Mouse (Mus musculus): ENCODE results near the gene Arhgef19.
A peak's percentile ranks its signal among the peaks of the same experiment; 100 is the strongest.

Gene Arhgef19

GRCm38 (mm10) chr4:141265979-141266637 lies 26.8 kb downstream of the Arhgef19 start:
- no peak for DNase-seq (ENCODE audit: low spot score in 2 of 2)

GRCm38 (mm10) chr4:141267250-141267649 lies 28.0 kb downstream of the Arhgef19 start:
- DNase-seq (ENCODE audit: low spot score in 2 of 2), result no peak

GRCm38 (mm10) chr4:141267837-141268236 lies 28.5 kb downstream of the Arhgef19 start:
- peak in 1 of 2 experiments; percentile 36 for DNase-seq (ENCODE audit: low spot score in 2 of 2)

- DNase-seq (ENCODE audit: low spot score in 2 of 2), result no peak
Observed at GRCm38 (mm10) chr4:141268350-141268749, 29.1 kb downstream of the Arhgef19 start.

- no peak for DNase-seq (ENCODE audit: low spot score in 2 of 2)
Observed at GRCm38 (mm10) chr4:141269080-141269479, 29.8 kb downstream of the Arhgef19 start.

GRCm38 (mm10) chr4:141270201-141270940 lies 31.1 kb downstream of the Arhgef19 start:
- DNase-seq (ENCODE audit: low spot score in 2 of 2), result no peak

GRCm38 (mm10) chr4:141271228-141271627 lies 31.9 kb downstream of the Arhgef19 start:
- no peak for DNase-seq (ENCODE audit: low spot score in 2 of 2)

GRCm38 (mm10) chr4:141271721-141272120 lies 32.4 kb downstream of the Arhgef19 start:
- DNase-seq (ENCODE audit: low spot score in 2 of 2), result no peak

GRCm38 (mm10) chr4:141272878-141273277 lies 33.6 kb downstream of the Arhgef19 start:
- DNase-seq (ENCODE audit: low spot score in 2 of 2), result peak; percentile 12 to 30

GRCm38 (mm10) chr4:141273296-141273695 lies 34.0 kb downstream of the Arhgef19 start:
- peak; percentile 56 to 73 for DNase-seq (ENCODE audit: low spot score in 2 of 2)

GRCm38 (mm10) chr4:141274485-141275341 lies 35.4 kb downstream of the Arhgef19 start:
- DNase-seq (ENCODE audit: low spot score in 2 of 2), result no peak

GRCm38 (mm10) chr4:141277157-141277556 lies 37.9 kb downstream of the Arhgef19 start:
- no peak for DNase-seq (ENCODE audit: low spot score in 2 of 2)

- DNase-seq (ENCODE audit: low spot score in 2 of 2), result no peak
Observed at GRCm38 (mm10) chr4:141278154-141278553, 38.9 kb downstream of the Arhgef19 start.

- DNase-seq (ENCODE audit: low spot score in 2 of 2), result no peak
Observed at GRCm38 (mm10) chr4:141279327-141279726, 40.0 kb downstream of the Arhgef19 start.

- no peak for DNase-seq (ENCODE audit: low spot score in 2 of 2)
Observed at GRCm38 (mm10) chr4:141279783-141280182, 40.5 kb downstream of the Arhgef19 start.

GRCm38 (mm10) chr4:141280471-141280870 lies 41.2 kb downstream of the Arhgef19 start:
- DNase-seq (ENCODE audit: low spot score in 2 of 2), result no peak

- no peak for DNase-seq (ENCODE audit: low spot score in 2 of 2)
Observed at GRCm38 (mm10) chr4:141281153-141281552, 41.9 kb downstream of the Arhgef19 start.

- DNase-seq (ENCODE audit: low spot score in 2 of 2), result no peak
Observed at GRCm38 (mm10) chr4:141281578-141281977, 42.3 kb downstream of the Arhgef19 start.

GRCm38 (mm10) chr4:141282087-141282486 lies 42.8 kb downstream of the Arhgef19 start:
- DNase-seq (ENCODE audit: low spot score in 2 of 2), result no peak

GRCm38 (mm10) chr4:141282623-141283022 lies 43.3 kb downstream of the Arhgef19 start:
- no peak for DNase-seq (ENCODE audit: low spot score in 2 of 2)

GRCm38 (mm10) chr4:141283176-141283878 lies 44.0 kb downstream of the Arhgef19 start:
- DNase-seq (ENCODE audit: low spot score in 2 of 2), result no peak
